Mouse (Mus musculus) small intestine, adult 2 months (tissue): Measurements from ENCODE around the gene Tfpt.

Experiments
- CTCF ChIP-seq: fragments of 200-500 bp; IDR thresholded peaks from 2 replicates; pipeline ENCODE4 v1.5.1; 2012; ENCODE audit warnings: low read depth, mild to moderate bottlenecking, control low read depth, inconsistent platforms, low read length, moderate library complexity, mixed read lengths; ENCODE audit not compliant: insufficient replicate concordance, insufficient read length; ENCODE audit errors: extremely low read depth
- POLR2A ChIP-seq: fragments of 200-500 bp; IDR thresholded peaks from 2 replicates; pipeline ENCODE4 v1.6.1; 2012; ENCODE audit warnings: low read depth, mild to moderate bottlenecking, control low read depth, inconsistent platforms, low read length, moderate library complexity

DNA sequence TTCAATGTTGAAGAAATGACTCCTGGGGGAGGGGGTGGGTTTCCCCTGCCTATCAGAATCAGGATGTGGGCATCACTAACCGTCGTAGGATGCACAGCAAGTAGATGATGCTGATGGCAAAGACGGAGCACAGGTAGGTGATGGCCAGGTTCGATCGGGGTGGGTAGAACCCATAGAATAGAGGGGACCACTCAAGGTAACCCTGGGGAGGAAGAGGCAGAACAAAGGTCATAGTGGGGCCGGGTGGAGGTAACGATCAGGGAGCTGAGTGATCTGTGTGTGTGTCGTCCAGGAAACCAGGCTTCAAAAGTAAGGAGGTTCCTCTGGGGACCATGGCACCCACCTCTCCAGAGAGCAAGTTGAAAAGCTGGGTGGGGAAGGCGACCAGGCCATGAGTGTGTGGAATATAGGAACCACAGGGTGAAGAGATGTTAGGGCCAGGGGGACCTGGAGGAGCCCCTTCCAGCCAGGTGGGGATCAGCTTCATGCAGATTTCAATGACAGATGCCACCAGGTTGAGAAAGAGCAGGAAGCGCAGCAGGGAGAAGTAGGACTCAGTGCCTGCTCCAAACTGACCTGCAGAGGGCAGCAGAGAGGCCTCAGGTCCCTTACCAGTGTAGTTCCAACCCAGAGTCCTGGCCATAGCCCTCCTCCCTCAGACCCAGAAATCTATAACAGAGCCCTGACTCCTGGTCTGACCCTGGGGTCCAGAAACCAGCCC is 44.9 kb upstream of the Tfpt start:
- TF ChIP-seq CTCF = peak; percentile 97
- TF ChIP-seq POLR2A = no peak
